Mouse (Mus musculus): ENCODE measurements at regions not wholly inside any gene's neighbourhood (a gene's known extent, or its start where the extent isn't known, plus 50 kb on each side); places are given as distances from the start of the nearest gene placed in this dataset.
"Not testable (repeated sequence)": the region's sequence is repeated elsewhere in the genome, so short reads cannot be mapped to it uniquely, and the experiment has no call there.

DNA sequence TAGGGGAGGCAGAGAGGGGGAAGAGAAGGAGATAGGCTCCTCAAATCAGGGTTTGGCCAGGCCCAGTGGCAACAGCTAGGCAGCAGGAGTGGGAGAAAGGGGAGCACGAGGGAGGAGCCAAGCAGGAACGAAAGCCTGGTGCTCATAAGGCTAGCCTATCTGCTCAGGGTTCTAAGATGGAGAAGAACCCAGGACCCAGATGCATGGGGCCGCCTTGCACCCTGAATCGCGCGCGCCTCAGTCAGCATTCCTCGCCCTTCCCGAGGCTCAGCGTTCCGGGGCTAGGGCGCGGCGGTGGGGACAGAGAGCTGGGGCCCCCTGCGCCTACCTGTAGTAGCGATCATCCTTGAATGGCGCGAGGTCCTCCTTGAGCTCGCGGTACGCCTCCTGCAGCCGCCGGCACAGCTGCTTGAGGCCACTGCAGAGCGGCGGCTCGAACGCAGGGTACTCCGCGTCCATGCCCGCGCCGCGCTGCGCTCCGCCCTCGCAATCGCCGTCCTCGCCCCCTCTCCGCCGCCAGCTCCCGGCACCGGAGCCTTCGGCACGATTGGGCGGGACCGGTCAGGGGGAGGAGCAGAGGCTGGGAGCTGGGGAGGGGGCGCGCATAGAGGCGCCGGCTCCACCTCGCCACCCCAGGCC is 60.1 kb downstream of the Dynlt1b start:
- H3K4me1 ChIP-seq (ENCODE audit: insufficient read depth); DNase-seq; H3K4me3 ChIP-seq (ENCODE audit: low read depth, low read length); H3K27ac ChIP-seq (ENCODE audit: low read depth); H3K9ac ChIP-seq; H3K36me3 ChIP-seq (ENCODE audit: insufficient read depth); H3K27me3 ChIP-seq (ENCODE audit: insufficient read depth, low read length); H3K9me3 ChIP-seq (ENCODE audit: low read depth, low read length): not testable (repeated sequence)
- under 1% methylated on average over 17 of the region's 52 CpGs for WGBS
- peak overlapping the region; percentile 39; the same call in 1 of the 2 replicates for H3K4me2 ChIP-seq
- ATAC-seq (ENCODE audit: insufficient read depth): peak; percentile 57; the same call in 1 of the 2 replicates

DNA sequence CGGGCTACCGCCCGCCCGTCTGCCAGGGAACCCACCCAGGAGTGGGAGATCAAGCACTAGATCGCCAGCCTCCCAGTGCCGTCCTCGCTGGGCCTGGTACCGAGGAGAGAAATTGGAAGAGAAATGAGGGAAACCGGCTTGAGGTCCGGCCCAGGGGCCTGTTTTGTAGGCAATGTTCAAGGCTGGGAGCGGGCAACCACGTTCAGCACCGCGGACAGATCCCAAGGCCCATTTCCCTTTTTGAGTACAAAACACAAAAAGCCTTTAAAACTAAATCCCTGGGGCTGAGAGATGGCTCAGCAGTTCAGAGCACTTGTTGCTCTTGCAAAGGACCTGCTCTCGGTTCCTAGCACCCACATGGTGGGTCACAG is 60.6 kb downstream of the Dynlt1b start:
- H3K4me3 ChIP-seq (ENCODE audit: low read depth, low read length); H3K4me2 ChIP-seq; H3K9me3 ChIP-seq (ENCODE audit: low read depth, low read length); H3K27ac ChIP-seq (ENCODE audit: low read depth); H3K27me3 ChIP-seq (ENCODE audit: insufficient read depth, low read length); DNase-seq; H3K4me1 ChIP-seq (ENCODE audit: insufficient read depth); H3K9ac ChIP-seq; H3K36me3 ChIP-seq (ENCODE audit: insufficient read depth): not testable (repeated sequence)
- no CpG with 5 or more reads among the region's 15 CpGs for WGBS
- peak; percentile 57; the same call in 1 of the 2 replicates for ATAC-seq (ENCODE audit: insufficient read depth)

GRCm38 (mm10) chr17:6492501-6492900 is 62.6 kb downstream of the Dynlt1b start:
- DNase-seq: peak; percentile 15
- not testable (repeated sequence) for H3K9me3 ChIP-seq (ENCODE audit: low read depth, low read length); H3K4me1 ChIP-seq (ENCODE audit: insufficient read depth); H3K27ac ChIP-seq (ENCODE audit: low read depth); H3K27me3 ChIP-seq (ENCODE audit: insufficient read depth, low read length); H3K36me3 ChIP-seq (ENCODE audit: insufficient read depth); ATAC-seq (ENCODE audit: insufficient read depth); H3K4me3 ChIP-seq (ENCODE audit: low read depth, low read length); H3K9ac ChIP-seq
- WGBS: 24% methylated on average over 19 of the region's 19 CpGs
- peak overlapping the region; percentile 40 for H3K4me2 ChIP-seq

GRCm38 (mm10) chr17:6492950-6493349 is 63.0 kb downstream of the Dynlt1b start:
- WGBS: 30% methylated on average over 21 of the region's 23 CpGs

GRCm38 (mm10) chr17:6496491-6496890 is 66.6 kb downstream of the Dynlt1b start:
- 87% methylated on average over 9 of the region's 9 CpGs for WGBS
- ATAC-seq (ENCODE audit: insufficient read depth); H3K4me1 ChIP-seq (ENCODE audit: insufficient read depth): not testable (repeated sequence)

More at GRCm38 (mm10) chr17:6492950-6493349, 63.0 kb downstream of the Dynlt1b start:
- DNase-seq: peak; percentile 51
- not testable (repeated sequence) for H3K36me3 ChIP-seq (ENCODE audit: insufficient read depth); H3K4me3 ChIP-seq (ENCODE audit: low read depth, low read length); H3K27ac ChIP-seq (ENCODE audit: low read depth); H3K9me3 ChIP-seq (ENCODE audit: low read depth, low read length); H3K9ac ChIP-seq; ATAC-seq (ENCODE audit: insufficient read depth); H3K4me1 ChIP-seq (ENCODE audit: insufficient read depth); H3K27me3 ChIP-seq (ENCODE audit: insufficient read depth, low read length)
- H3K4me2 ChIP-seq: 0 out of 2 replicates have a peak overlapping the region, but pooled peaks have one; percentile 15

DNA sequence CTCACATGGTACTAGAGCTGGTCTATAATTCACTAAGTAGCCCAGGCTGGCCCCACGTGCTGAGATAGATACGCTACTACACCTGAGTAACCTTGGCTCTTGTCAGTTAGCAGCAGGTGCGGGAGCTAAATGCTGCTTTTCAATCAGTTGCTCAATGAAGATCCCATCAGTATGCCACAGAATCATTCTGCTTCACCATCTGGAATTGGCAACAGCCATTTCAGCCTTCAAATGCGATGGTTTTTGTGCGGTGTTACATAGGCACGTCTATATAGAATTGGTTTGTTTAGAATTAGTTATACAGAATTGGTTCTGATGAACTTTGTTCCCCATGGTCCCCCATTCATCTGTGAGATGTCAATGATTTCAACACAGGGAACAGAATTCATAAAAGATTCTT is 72.8 kb downstream of the Dynlt1b start:
- not testable (repeated sequence) for H3K36me3 ChIP-seq (ENCODE audit: insufficient read depth); ATAC-seq (ENCODE audit: insufficient read depth); H3K4me3 ChIP-seq (ENCODE audit: low read depth, low read length); H3K9ac ChIP-seq; H3K9me3 ChIP-seq (ENCODE audit: low read depth, low read length); H3K27ac ChIP-seq (ENCODE audit: low read depth); H3K27me3 ChIP-seq (ENCODE audit: insufficient read depth, low read length); DNase-seq; H3K4me1 ChIP-seq (ENCODE audit: insufficient read depth); H3K4me2 ChIP-seq
- 91% methylated on average over 4 of the region's 6 CpGs for WGBS

More at GRCm38 (mm10) chr17:6496491-6496890, 66.6 kb downstream of the Dynlt1b start:
- not testable (repeated sequence) for H3K4me2 ChIP-seq; DNase-seq; H3K27me3 ChIP-seq (ENCODE audit: insufficient read depth, low read length); H3K27ac ChIP-seq (ENCODE audit: low read depth); H3K9ac ChIP-seq; H3K9me3 ChIP-seq (ENCODE audit: low read depth, low read length); H3K4me3 ChIP-seq (ENCODE audit: low read depth, low read length); H3K36me3 ChIP-seq (ENCODE audit: insufficient read depth)

DNA sequence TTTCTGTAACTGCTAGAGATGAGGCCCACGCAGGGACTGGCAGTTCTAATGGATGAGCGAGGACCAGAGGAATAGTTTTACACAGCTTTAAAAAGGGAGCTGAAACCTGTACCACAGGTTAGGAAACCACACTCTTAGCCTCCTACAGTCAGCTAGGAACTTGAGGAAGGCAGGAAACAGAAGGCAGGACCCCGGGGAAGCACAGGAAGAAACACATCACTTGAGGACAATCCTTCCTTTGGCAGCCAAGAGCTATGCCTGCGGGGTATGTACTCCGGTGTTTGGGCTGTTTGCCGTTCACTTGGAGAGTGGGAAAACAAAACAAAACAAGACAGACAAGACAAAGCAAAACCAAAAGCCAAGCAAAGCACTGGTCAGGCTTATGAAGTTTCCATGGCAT is 76.0 kb downstream of the Dynlt1b start:
- not testable (repeated sequence) for ATAC-seq (ENCODE audit: insufficient read depth); H3K4me1 ChIP-seq (ENCODE audit: insufficient read depth); H3K27me3 ChIP-seq (ENCODE audit: insufficient read depth, low read length); H3K27ac ChIP-seq (ENCODE audit: low read depth); H3K9me3 ChIP-seq (ENCODE audit: low read depth, low read length); H3K4me2 ChIP-seq; H3K36me3 ChIP-seq (ENCODE audit: insufficient read depth); H3K4me3 ChIP-seq (ENCODE audit: low read depth, low read length); H3K9ac ChIP-seq; DNase-seq
- 87% methylated on average over 6 of the region's 6 CpGs for WGBS

- not testable (repeated sequence) for DNase-seq; ATAC-seq (ENCODE audit: insufficient read depth); H3K4me2 ChIP-seq; H3K4me3 ChIP-seq (ENCODE audit: low read depth, low read length); H3K9me3 ChIP-seq (ENCODE audit: low read depth, low read length); H3K27me3 ChIP-seq (ENCODE audit: insufficient read depth, low read length); H3K27ac ChIP-seq (ENCODE audit: low read depth); H3K9ac ChIP-seq; H3K36me3 ChIP-seq (ENCODE audit: insufficient read depth); H3K4me1 ChIP-seq (ENCODE audit: insufficient read depth)
- 78% methylated on average over 5 of the region's 8 CpGs for WGBS
Observed at GRCm38 (mm10) chr17:6515128-6515527, 85.2 kb downstream of the Dynlt1b start.

- H3K4me1 ChIP-seq (ENCODE audit: insufficient read depth); ATAC-seq (ENCODE audit: insufficient read depth); H3K27ac ChIP-seq (ENCODE audit: low read depth); H3K4me3 ChIP-seq (ENCODE audit: low read depth, low read length); H3K9me3 ChIP-seq (ENCODE audit: low read depth, low read length); H3K9ac ChIP-seq; H3K36me3 ChIP-seq (ENCODE audit: insufficient read depth); H3K4me2 ChIP-seq; H3K27me3 ChIP-seq (ENCODE audit: insufficient read depth, low read length): not testable (repeated sequence)
- peak; percentile 0 for DNase-seq
- WGBS: 54% methylated on average over 5 of the region's 6 CpGs
Observed at GRCm38 (mm10) chr17:6519107-6519506, 82.4 kb upstream of the Dynlt1c start.

- not testable (repeated sequence) for H3K4me3 ChIP-seq (ENCODE audit: low read depth, low read length); H3K4me1 ChIP-seq (ENCODE audit: insufficient read depth); H3K27ac ChIP-seq (ENCODE audit: low read depth); H3K27me3 ChIP-seq (ENCODE audit: insufficient read depth, low read length); H3K9ac ChIP-seq; H3K4me2 ChIP-seq; ATAC-seq (ENCODE audit: insufficient read depth); H3K9me3 ChIP-seq (ENCODE audit: low read depth, low read length); H3K36me3 ChIP-seq (ENCODE audit: insufficient read depth)
- 59% methylated on average over 2 of the region's 2 CpGs for WGBS
- peak; percentile 0 for DNase-seq
Observed at GRCm38 (mm10) chr17:6520001-6520400, 81.5 kb upstream of the Dynlt1c start.

DNA sequence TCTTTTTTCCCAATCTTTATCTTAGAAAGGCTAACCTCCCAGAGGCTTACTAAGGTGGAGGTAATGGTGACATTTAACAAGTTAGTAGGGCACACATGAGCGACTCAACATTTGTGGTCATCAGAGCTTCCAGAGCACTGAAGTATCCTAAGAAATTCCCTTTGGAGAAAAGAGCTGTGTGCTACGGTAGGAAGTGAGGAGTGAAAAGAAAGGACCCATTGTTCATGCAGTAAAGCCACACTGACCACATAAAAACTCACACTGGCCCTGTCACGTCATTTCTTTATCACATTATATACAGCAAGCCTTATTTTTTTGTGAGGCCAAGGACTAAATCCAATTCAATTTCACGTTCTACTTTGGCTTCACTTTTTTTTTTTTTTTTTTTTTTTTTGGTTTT is 80.7 kb upstream of the Dynlt1c start:
- DNase-seq; H3K9ac ChIP-seq; H3K4me2 ChIP-seq; ATAC-seq (ENCODE audit: insufficient read depth); H3K9me3 ChIP-seq (ENCODE audit: low read depth, low read length); H3K4me3 ChIP-seq (ENCODE audit: low read depth, low read length); H3K27me3 ChIP-seq (ENCODE audit: insufficient read depth, low read length); H3K4me1 ChIP-seq (ENCODE audit: insufficient read depth); H3K36me3 ChIP-seq (ENCODE audit: insufficient read depth); H3K27ac ChIP-seq (ENCODE audit: low read depth): not testable (repeated sequence)
- 55% methylated on average over 4 of the region's 4 CpGs for WGBS
